Mouse (Mus musculus): ENCODE measurements at regions not wholly inside any gene's neighbourhood (a gene's known extent, or its start where the extent isn't known, plus 50 kb on each side); places are given as distances from the start of the nearest gene placed in this dataset.
A peak's percentile ranks its signal among the peaks of the same experiment; 100 is the strongest.

GRCm38 (mm10) chr5:17280203-17280602 is 92.8 kb upstream of the Speer4f2 start:
- H3K27me3 ChIP-seq (replicated peaks; ENCODE audit: control insufficient read depth, insufficient read depth, low read length): no peaks in the 10 kb centered on the region
- H3K27ac ChIP-seq (ENCODE audit: insufficient read depth, low read depth, low read length): no peak overlapping the region
- TF ChIP-seq CTCF (conservative IDR thresholded peaks at IDR 0.05; ENCODE audit: insufficient read depth, insufficient read length, low read depth, low read length) (no peak), POLR2A (IDR thresholded peaks at IDR 0.05; ENCODE audit: low read depth, low read length) (no peak)
- H3K4me3 ChIP-seq (ENCODE audit: insufficient read depth, low read depth, low read length): no peak overlapping the region
- H3K4me1 ChIP-seq (ENCODE audit: control insufficient read depth, insufficient read depth, low read length): peaks cover 10% of the 10 kb centered on the region
- WGBS: 51% methylated on average over 4 of the region's 4 CpGs
- DNase-seq: peak; percentile 52
- H3K36me3 ChIP-seq (ENCODE audit: control insufficient read depth, insufficient read depth, low read length): no peaks in the 10 kb centered on the region

GRCm38 (mm10) chr5:17280951-17281350 is 92.0 kb upstream of the Speer4f2 start:
- DNase-seq: no peak
- H3K27me3 ChIP-seq (replicated peaks; ENCODE audit: control insufficient read depth, insufficient read depth, low read length): no peaks in the 10 kb centered on the region
- H3K27ac ChIP-seq (ENCODE audit: insufficient read depth, low read depth, low read length): no peak overlapping the region

DNA sequence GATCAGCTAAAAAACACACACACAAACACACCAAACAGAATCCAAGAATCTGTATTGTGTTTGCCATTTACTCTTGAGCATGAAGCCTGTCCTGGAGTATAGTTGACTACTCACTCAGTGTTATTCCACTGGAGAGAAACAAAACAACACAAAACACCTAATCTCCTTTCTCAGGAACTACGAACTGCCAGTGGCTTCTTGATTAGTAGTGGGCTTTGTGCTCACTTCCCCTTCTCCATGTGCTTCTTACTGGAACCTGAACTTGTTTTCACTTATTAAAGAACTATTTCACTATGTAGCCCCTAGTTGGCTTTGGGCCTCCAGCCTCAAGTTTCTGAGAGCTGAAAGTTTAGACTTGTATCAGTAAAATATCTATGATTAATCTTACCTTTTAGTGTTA is 84.0 kb upstream of the Speer4f2 start:
- Histone ChIP-seq H3K4me3 (ENCODE audit: insufficient read depth, low read depth, low read length) (no peak overlapping the region), H3K27me3 (replicated peaks; ENCODE audit: control insufficient read depth, insufficient read depth, low read length) (no peaks in the 10 kb centered on the region), H3K4me1 (ENCODE audit: control insufficient read depth, insufficient read depth, low read length) (no peaks in the 10 kb centered on the region; the same call in 1 of the 2 replicates), H3K36me3 (ENCODE audit: control insufficient read depth, insufficient read depth, low read length) (no peaks in the 10 kb centered on the region), H3K27ac (ENCODE audit: insufficient read depth, low read depth, low read length) (no peak overlapping the region)
- TF ChIP-seq CTCF (conservative IDR thresholded peaks at IDR 0.05; ENCODE audit: insufficient read depth, insufficient read length, low read depth, low read length): no peak
- no peak for TF ChIP-seq POLR2A (IDR thresholded peaks at IDR 0.05; ENCODE audit: low read depth, low read length)
- WGBS: 66% methylated on average over 1 of the region's 1 CpGs
- DNase-seq: no peak

More at GRCm38 (mm10) chr5:17280951-17281350, 92.0 kb upstream of the Speer4f2 start:
- H3K4me3 ChIP-seq (ENCODE audit: insufficient read depth, low read depth, low read length): no peak overlapping the region
- TF ChIP-seq CTCF (conservative IDR thresholded peaks at IDR 0.05; ENCODE audit: insufficient read depth, insufficient read length, low read depth, low read length): no peak
- no peak for TF ChIP-seq POLR2A (IDR thresholded peaks at IDR 0.05; ENCODE audit: low read depth, low read length)
- WGBS: 95% methylated on average over 2 of the region's 2 CpGs
- peaks cover 6% of the 10 kb centered on the region for H3K4me1 ChIP-seq (ENCODE audit: control insufficient read depth, insufficient read depth, low read length)
- H3K36me3 ChIP-seq (ENCODE audit: control insufficient read depth, insufficient read depth, low read length): no peaks in the 10 kb centered on the region

- H3K36me3 ChIP-seq (ENCODE audit: control insufficient read depth, insufficient read depth, low read length): no peaks in the 10 kb centered on the region
- H3K4me1 ChIP-seq (ENCODE audit: control insufficient read depth, insufficient read depth, low read length): peaks cover 3% of the 10 kb centered on the region; the same call in 1 of the 2 replicates
- no peak overlapping the region for H3K27ac ChIP-seq (ENCODE audit: insufficient read depth, low read depth, low read length)
- H3K4me3 ChIP-seq (ENCODE audit: insufficient read depth, low read depth, low read length): no peak overlapping the region
- no peaks in the 10 kb centered on the region for H3K27me3 ChIP-seq (replicated peaks; ENCODE audit: control insufficient read depth, insufficient read depth, low read length)
- 31% methylated on average over 2 of the region's 2 CpGs for WGBS
- TF ChIP-seq CTCF (conservative IDR thresholded peaks at IDR 0.05; ENCODE audit: insufficient read depth, insufficient read length, low read depth, low read length) (no peak), POLR2A (IDR thresholded peaks at IDR 0.05; ENCODE audit: low read depth, low read length) (no peak)
- DNase-seq: no peak
These were observed 80.4 kb upstream of the Speer4f2 start for GRCm38 (mm10) chr5:17292559-17292958.

GRCm38 (mm10) chr5:17296571-17297035 is 76.4 kb upstream of the Speer4f2 start:
- Histone ChIP-seq H3K4me1 (ENCODE audit: control insufficient read depth, insufficient read depth, low read length) (peaks cover 5% of the 10 kb centered on the region; the same call in 1 of the 2 replicates), H3K27ac (ENCODE audit: insufficient read depth, low read depth, low read length) (peak overlapping the region; percentile 90), H3K4me3 (ENCODE audit: insufficient read depth, low read depth, low read length) (peak overlapping the region; percentile 11; the same call in 1 of the 2 replicates), H3K36me3 (ENCODE audit: control insufficient read depth, insufficient read depth, low read length) (no peaks in the 10 kb centered on the region), H3K27me3 (replicated peaks; ENCODE audit: control insufficient read depth, insufficient read depth, low read length) (no peaks in the 10 kb centered on the region)
- TF ChIP-seq CTCF (conservative IDR thresholded peaks at IDR 0.05; ENCODE audit: insufficient read depth, insufficient read length, low read depth, low read length) (no peak), POLR2A (IDR thresholded peaks at IDR 0.05; ENCODE audit: low read depth, low read length) (no peak)
- WGBS: 25% methylated on average over 4 of the region's 4 CpGs
- DNase-seq: peak; percentile 95

DNA sequence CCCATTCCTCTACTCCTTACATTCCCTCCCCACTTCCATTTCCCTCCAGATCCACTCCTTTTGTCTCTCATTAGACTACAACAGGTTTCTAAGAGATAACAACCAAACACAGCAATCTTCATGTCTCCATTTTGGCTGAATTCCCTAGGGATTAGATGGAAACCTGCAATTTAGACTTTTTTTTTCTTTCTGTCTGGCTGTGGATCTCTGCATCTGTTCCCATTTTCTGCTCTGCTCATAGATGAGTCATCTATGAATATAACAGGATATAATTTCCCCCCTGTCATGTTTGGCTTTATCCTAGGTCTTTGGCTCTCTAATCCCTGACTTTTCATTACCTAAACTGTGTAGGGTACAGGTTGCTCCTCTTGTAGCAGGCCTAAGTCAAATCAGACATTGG is 73.1 kb upstream of the Speer4f2 start:
- DNase-seq: no peak
- no peak for TF ChIP-seq POLR2A (IDR thresholded peaks at IDR 0.05; ENCODE audit: low read depth, low read length)
- H3K4me3 ChIP-seq (ENCODE audit: insufficient read depth, low read depth, low read length): no peak overlapping the region
- H3K27ac ChIP-seq (ENCODE audit: insufficient read depth, low read depth, low read length): no peak overlapping the region
- H3K27me3 ChIP-seq (replicated peaks; ENCODE audit: control insufficient read depth, insufficient read depth, low read length): no peaks in the 10 kb centered on the region
- 0 out of 2 replicates have a peak, but pooled peaks cover 5% of the 10 kb centered on the region for H3K4me1 ChIP-seq (ENCODE audit: control insufficient read depth, insufficient read depth, low read length)
- no peaks in the 10 kb centered on the region for H3K36me3 ChIP-seq (ENCODE audit: control insufficient read depth, insufficient read depth, low read length)

DNA sequence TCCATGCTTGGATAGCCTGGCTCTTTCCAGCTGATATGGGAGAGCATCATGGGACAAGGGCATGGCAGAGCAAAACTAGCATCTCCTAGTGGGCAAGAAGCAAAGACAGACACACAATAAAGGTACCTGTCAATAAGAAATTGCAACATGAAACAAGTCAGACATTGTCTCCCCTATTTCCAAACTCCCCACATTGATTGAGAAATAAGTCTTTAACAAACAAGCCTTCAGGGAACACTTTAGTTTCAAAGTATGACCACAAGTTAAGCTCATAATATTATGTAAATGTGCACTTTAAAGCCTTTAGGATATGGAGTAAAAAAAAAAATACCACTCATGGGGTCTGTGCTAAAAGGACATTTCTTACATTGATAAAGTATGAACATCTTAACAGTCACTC is 51.5 kb upstream of the Speer4f2 start:
- H3K36me3 ChIP-seq (ENCODE audit: control insufficient read depth, insufficient read depth, low read length): no peaks in the 10 kb centered on the region
- no peaks in the 10 kb centered on the region for H3K4me1 ChIP-seq (ENCODE audit: control insufficient read depth, insufficient read depth, low read length)
- no peak for DNase-seq
- no peak overlapping the region for H3K4me3 ChIP-seq (ENCODE audit: insufficient read depth, low read depth, low read length)
- TF ChIP-seq POLR2A (IDR thresholded peaks at IDR 0.05; ENCODE audit: low read depth, low read length): no peak
- no peak for TF ChIP-seq CTCF (conservative IDR thresholded peaks at IDR 0.05; ENCODE audit: insufficient read depth, insufficient read length, low read depth, low read length)
- no peak overlapping the region for H3K27ac ChIP-seq (ENCODE audit: insufficient read depth, low read depth, low read length)
- no peaks in the 10 kb centered on the region for H3K27me3 ChIP-seq (replicated peaks; ENCODE audit: control insufficient read depth, insufficient read depth, low read length)
